Mouse (Mus musculus) urinary bladder, postnatal 25 days (tissue): ENCODE data around the gene Nat8f2.
A peak's percentile ranks its signal among the peaks of the same experiment; 100 is the strongest.
"Not testable (repeated sequence)": the region's sequence is repeated elsewhere in the genome, so short reads cannot be mapped to it uniquely, and the experiment has no call there.

Experiments used
- DNase-seq: peaks from one replicate; pipeline ENCODE4 v3.0.0; 2022; ENCODE audit warnings: low spot score

The Nat8f2 gene

DNA sequence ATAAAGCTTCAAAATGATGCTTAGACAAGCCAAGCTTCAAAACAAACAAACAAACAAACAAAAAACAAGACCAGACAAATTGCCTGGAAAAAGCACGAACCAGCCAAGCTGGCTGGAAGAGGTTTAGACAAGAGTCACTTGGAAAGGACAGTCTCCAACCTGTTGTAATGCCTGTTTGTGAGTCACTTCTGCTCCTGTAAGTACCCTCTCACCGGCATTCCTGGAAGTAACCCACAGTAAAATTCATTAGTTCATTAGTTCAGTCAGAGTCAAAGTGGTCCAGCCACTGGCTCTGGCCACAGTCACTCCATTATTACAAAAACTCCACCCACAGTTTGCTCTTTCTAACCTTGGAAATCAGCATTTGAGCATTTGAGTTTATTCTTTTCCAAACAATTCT lies 5.1 kb downstream of the Nat8f2 start:
- no peak for DNase-seq

DNA sequence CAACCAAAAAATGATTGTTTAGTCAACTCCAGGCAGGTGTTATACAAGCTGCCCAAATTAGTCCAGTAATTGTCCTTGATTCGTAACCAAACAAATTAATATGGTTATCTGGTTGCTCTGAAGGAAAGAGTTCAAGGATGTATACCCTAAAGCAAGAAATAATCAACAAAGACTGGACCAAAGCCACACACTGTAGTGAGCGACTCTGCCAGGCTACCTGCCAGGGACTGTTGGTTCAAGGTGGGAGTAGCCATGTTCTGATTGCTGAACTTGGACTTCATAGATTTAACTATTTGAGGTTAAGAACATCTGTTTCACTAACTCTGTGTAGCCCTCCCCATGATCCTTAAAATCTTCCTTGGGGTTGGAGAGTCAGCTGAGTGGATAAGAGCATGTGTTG lies 5.8 kb downstream of the Nat8f2 start:
- DNase-seq, result no peak

DNA sequence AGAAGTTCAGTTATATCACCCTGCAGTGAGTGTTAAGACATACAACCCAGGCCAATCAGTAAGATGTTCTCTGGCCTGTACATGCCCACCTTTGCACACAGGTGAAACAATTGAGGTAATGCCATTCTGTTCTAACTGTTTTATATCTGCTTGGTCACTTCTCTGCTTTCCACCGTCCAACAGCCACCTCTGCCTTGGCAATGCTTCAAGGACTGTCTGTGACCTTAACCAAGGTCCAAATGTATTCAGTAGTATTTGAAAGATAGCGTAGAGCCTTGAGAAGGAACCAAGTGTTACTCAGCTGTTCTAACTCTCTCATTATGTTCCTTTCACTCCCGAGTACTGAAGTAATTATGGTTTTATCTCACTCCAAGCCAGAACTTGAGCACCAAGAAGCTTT lies 6.4 kb downstream of the Nat8f2 start:
- no peak for DNase-seq

GRCm38 (mm10) chr6:85861247-85861646 lies 7.7 kb downstream of the Nat8f2 start:
- no peak for DNase-seq

- DNase-seq, result no peak
These were observed 12.7 kb downstream of the Nat8f2 start for GRCm38 (mm10) chr6:85856194-85856678.

DNA sequence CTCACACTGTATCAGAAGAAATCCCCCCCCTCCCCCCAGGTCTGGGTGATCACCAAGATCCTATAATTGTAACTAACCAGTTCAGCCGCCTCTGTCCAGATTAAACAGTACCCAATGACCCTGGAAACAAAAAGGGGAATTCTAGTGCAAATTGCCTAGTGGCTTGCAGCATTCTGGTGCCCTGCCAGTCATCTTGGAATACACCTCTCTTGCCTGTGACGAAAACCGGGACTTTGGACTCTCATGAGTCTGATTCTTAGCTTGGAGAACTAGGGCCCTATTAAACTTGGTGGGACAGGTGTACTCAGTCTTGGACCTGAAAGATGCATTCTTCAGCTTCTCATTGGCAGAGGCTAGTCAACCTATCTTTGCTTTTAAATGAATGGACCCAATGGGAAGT lies 15.5 kb downstream of the Nat8f2 start:
- no peak for DNase-seq

GRCm38 (mm10) chr6:85851062-85851773 lies 17.7 kb downstream of the Nat8f2 start:
- no peak for DNase-seq

DNA sequence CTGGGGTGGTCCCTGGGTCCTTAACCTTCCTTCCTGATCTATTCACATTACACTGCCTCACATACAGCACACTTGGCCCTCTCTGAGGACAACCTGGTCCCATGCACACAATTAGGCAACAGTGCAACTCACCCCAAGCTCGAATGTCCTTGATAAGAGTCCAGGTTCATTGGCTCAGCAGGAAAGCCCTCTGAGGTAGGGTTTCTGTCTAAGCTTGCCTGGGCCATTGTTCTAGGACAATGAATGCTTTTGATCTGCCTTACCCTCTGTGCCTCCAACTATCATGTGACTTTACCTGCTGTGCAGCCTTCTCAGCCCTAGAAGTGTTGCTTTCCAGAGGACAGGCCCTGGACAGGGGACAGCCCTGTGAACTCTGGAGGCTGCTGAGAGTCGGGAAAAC lies 19.7 kb downstream of the Nat8f2 start:
- DNase-seq, result no peak

- DNase-seq, result no peak
These were observed 20.8 kb downstream of the Nat8f2 start for GRCm38 (mm10) chr6:85848140-85848539.

DNA sequence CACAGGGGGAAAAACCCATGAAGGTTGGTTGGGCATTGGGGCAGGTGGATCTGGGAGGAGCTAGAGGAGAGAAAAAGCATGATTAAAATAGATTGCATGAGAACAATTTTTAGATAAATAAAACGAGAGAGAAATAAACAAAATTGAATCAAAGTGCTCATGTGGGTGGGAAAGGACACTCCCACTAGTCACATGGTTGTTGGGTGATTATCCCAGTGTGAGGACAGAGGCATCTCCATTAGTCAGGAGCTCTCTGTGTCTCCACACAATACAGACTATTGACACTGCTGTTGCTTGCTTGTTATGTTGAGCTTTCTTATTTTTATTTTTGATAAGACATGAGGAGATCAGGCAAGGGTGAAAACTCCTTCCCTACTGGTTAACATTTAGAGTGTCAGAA lies 22.0 kb downstream of the Nat8f2 start:
- DNase-seq, result no peak

- DNase-seq, result not testable (repeated sequence)
These were observed 25.1 kb downstream of the Nat8f2 start for GRCm38 (mm10) chr6:85843677-85844458.

- no peak for DNase-seq
These were observed 29.0 kb downstream of the Nat8f2 start for GRCm38 (mm10) chr6:85839982-85840381.

- no peak for DNase-seq
These were observed 30.3 kb downstream of the Nat8f2 start for GRCm38 (mm10) chr6:85838674-85839073.

DNA sequence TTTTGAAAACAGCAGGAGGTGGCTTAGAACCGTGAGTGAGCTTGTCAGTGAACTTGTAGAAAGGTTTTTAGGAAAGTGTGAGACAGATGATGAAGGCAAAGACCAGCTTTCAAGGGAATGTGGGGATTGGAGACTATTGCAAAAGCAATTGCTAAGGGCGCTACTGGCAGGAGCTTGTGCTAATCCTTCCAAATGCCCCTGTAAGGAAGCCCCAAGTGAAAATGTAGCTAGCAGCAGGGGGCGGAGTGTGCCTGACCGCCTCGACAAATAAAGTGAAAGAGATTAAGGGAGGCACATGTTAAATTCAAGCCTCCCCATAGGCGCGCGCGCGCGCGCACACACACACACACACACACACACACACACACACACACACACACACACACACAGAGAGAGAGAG lies 31.7 kb downstream of the Nat8f2 start:
- peak; percentile 7 for DNase-seq

DNA sequence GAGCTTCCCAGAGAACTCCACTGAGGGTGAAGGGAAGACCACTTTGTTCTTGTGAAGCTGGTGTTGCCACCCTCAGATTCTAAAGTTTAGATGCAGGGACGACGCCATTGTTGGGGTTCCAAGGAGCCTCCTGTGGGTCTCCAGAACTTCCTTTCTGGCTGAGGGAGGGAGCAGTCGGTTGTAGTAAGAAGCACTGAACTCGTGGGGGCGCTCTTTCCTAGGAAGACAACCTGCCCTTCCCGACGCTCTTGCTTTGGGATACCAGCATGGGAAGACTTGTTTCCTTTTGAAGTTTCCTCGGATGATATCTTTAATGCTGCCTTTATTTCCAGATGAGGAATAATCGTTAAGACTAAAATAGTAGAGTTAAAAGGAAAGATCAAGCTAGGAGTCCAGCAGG lies 32.1 kb downstream of the Nat8f2 start:
- DNase-seq, result peak; percentile 43

GRCm38 (mm10) chr6:85836098-85836497 lies 32.9 kb downstream of the Nat8f2 start:
- not testable (repeated sequence) for DNase-seq

DNA sequence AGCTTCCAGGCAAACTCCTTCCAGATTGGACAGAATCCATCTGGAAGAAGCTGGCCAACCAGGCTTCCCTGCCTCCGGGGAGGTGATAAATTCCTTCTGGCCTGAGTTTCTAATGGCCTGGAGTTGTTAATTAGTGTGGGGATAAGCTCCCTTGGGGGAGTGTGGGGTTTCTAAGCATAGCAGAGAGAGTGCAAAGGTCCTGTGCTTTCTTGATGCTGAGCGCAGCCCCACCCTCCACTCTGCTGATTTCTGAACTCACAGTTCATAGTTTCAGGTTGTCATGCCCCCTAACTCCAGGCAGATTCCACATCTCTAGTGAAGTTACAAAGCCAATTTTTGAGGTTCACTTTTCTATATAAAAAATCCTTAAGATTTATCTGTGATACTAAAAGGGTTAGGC lies 33.9 kb downstream of the Nat8f2 start:
- DNase-seq, result not testable (repeated sequence)

- DNase-seq, result not testable (repeated sequence)
These were observed 34.4 kb downstream of the Nat8f2 start for GRCm38 (mm10) chr6:85834504-85835100.

GRCm38 (mm10) chr6:85831796-85832321 lies 37.1 kb downstream of the Nat8f2 start, which contains the start of gene Nat8:
Nat8 (minus strand) TSS chr6:85832082.
- DNase-seq, result no peak

DNA sequence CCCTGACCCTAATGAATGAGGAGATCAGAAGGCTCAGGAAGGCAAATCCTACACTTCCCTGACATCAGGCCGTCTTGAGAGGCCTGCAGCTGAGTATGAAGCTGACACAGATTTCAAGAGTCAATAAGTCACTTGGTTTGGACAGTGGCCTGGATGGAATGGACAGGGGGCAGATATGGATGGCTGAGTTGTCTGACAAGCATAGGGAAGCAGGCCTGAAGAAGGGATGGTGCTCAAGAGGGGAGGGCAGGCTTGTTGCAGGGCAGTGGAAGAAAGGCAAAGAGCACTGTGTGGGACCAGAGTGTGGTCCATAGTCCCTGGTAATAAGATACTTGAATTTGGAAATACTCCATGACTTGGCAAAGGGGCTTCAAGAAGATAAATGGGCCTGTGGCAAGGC lies 39.5 kb downstream of the Nat8f2 start:
- no peak for DNase-seq

GRCm38 (mm10) chr6:85825886-85826285 lies 43.1 kb downstream of the Nat8f2 start:
- no peak for DNase-seq

DNA sequence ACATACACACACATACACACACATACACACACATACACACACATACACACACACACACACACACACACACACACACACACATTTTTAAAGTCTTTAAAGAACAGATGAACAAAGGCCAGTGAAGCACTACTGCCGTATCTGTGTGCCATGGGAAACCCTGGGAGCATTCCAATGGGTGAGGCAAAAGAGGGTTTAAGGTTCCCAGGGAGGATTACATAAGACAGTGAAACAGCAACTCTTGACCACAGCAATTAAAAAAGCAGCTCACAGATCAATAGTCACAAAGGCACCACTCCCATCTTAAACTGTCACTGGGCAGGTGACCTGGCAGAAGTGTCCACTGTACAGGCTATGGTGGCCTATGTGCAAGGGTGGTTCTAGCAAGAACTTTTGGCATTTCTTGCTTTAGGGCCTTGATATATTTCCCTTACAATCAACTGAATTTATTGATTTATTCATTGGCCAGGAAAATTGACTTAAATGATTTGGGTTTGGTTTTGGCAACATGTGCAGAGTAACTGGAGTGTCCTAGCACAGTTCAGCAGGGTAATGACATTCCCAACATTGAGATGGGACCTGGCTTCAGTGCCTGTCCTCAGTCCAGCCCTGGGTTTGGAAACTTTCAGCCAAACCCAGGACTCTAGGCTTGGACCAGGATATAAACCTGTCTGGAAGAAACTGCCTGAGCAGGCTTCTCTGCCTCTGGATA lies 45.4 kb downstream of the Nat8f2 start:
- no peak for DNase-seq
